Mouse (Mus musculus): ENCODE results near the gene Lama5.
A peak's percentile ranks its signal among the peaks of the same experiment; 100 is the strongest.

Gene Lama5

GRCm38 (mm10) chr2:180236930-180237329 lies 11.3 kb upstream of the Lama5 start:
- H3K36me3 ChIP-seq (ENCODE audit: control insufficient read depth, insufficient read depth, low read length, poor library complexity, severe bottlenecking) = no peaks in the 10 kb centered on the region
- H3K27me3 ChIP-seq (ENCODE audit: control insufficient read depth, insufficient read depth, low read length, poor library complexity, severe bottlenecking) = no peaks in the 10 kb centered on the region
- DNase-seq (ENCODE audit: low read depth, low spot score) = no peak

GRCm38 (mm10) chr2:180236500-180236899 lies 10.8 kb upstream of the Lama5 start:
- Histone ChIP-seq H3K36me3 (ENCODE audit: control insufficient read depth, insufficient read depth, low read length, poor library complexity, severe bottlenecking) (no peaks in the 10 kb centered on the region), H3K27me3 (ENCODE audit: control insufficient read depth, insufficient read depth, low read length, poor library complexity, severe bottlenecking) (no peaks in the 10 kb centered on the region)
- DNase-seq (ENCODE audit: low read depth, low spot score) = no peak

- no peak for DNase-seq (ENCODE audit: low read depth, low spot score)
- H3K36me3 ChIP-seq (ENCODE audit: control insufficient read depth, insufficient read depth, low read length, poor library complexity, severe bottlenecking) = no peaks in the 10 kb centered on the region
- no peaks in the 10 kb centered on the region for H3K27me3 ChIP-seq (ENCODE audit: control insufficient read depth, insufficient read depth, low read length, poor library complexity, severe bottlenecking)
Observed at GRCm38 (mm10) chr2:180235788-180236187, 10.1 kb upstream of the Lama5 start.

GRCm38 (mm10) chr2:180234980-180235379 lies 9.3 kb upstream of the Lama5 start:
- no peaks in the 10 kb centered on the region for H3K36me3 ChIP-seq (ENCODE audit: control insufficient read depth, insufficient read depth, low read length, poor library complexity, severe bottlenecking)
- DNase-seq (ENCODE audit: low read depth, low spot score) = no peak
- H3K27me3 ChIP-seq (ENCODE audit: control insufficient read depth, insufficient read depth, low read length, poor library complexity, severe bottlenecking) = no peaks in the 10 kb centered on the region

GRCm38 (mm10) chr2:180234353-180234752 lies 8.7 kb upstream of the Lama5 start:
- no peak for DNase-seq (ENCODE audit: low read depth, low spot score)
- no peaks in the 10 kb centered on the region for H3K27me3 ChIP-seq (ENCODE audit: control insufficient read depth, insufficient read depth, low read length, poor library complexity, severe bottlenecking)
- no peaks in the 10 kb centered on the region for H3K36me3 ChIP-seq (ENCODE audit: control insufficient read depth, insufficient read depth, low read length, poor library complexity, severe bottlenecking)

- no peaks in the 10 kb centered on the region for H3K36me3 ChIP-seq (ENCODE audit: control insufficient read depth, insufficient read depth, low read length, poor library complexity, severe bottlenecking)
- H3K27me3 ChIP-seq (ENCODE audit: control insufficient read depth, insufficient read depth, low read length, poor library complexity, severe bottlenecking) = no peaks in the 10 kb centered on the region
- DNase-seq (ENCODE audit: low read depth, low spot score) = no peak
Observed at GRCm38 (mm10) chr2:180233101-180233904, 7.6 kb upstream of the Lama5 start.

GRCm38 (mm10) chr2:180230482-180230881 lies 4.8 kb upstream of the Lama5 start:
- H3K27me3 ChIP-seq (ENCODE audit: control insufficient read depth, insufficient read depth, low read length, poor library complexity, severe bottlenecking) = no peaks in the 10 kb centered on the region
- no peaks in the 10 kb centered on the region for H3K36me3 ChIP-seq (ENCODE audit: control insufficient read depth, insufficient read depth, low read length, poor library complexity, severe bottlenecking)
- no peak for DNase-seq (ENCODE audit: low read depth, low spot score)

GRCm38 (mm10) chr2:180229129-180229528 lies 3.5 kb upstream of the Lama5 start:
- Histone ChIP-seq H3K36me3 (ENCODE audit: control insufficient read depth, insufficient read depth, low read length, poor library complexity, severe bottlenecking) (no peaks in the 10 kb centered on the region), H3K27me3 (ENCODE audit: control insufficient read depth, insufficient read depth, low read length, poor library complexity, severe bottlenecking) (no peaks in the 10 kb centered on the region)
- DNase-seq (ENCODE audit: low read depth, low spot score) = no peak

GRCm38 (mm10) chr2:180228592-180228991 lies 2.9 kb upstream of the Lama5 start:
- no peaks in the 10 kb centered on the region for H3K36me3 ChIP-seq (ENCODE audit: control insufficient read depth, insufficient read depth, low read length, poor library complexity, severe bottlenecking)
- no peak for DNase-seq (ENCODE audit: low read depth, low spot score)
- no peaks in the 10 kb centered on the region for H3K27me3 ChIP-seq (ENCODE audit: control insufficient read depth, insufficient read depth, low read length, poor library complexity, severe bottlenecking)

- no peak for DNase-seq (ENCODE audit: low read depth, low spot score)
- Histone ChIP-seq H3K27me3 (ENCODE audit: control insufficient read depth, insufficient read depth, low read length, poor library complexity, severe bottlenecking) (no peaks in the 10 kb centered on the region), H3K36me3 (ENCODE audit: control insufficient read depth, insufficient read depth, low read length, poor library complexity, severe bottlenecking) (no peaks in the 10 kb centered on the region)
Observed at GRCm38 (mm10) chr2:180228060-180228458, 2.4 kb upstream of the Lama5 start.

- H3K36me3 ChIP-seq (ENCODE audit: control insufficient read depth, insufficient read depth, low read length, poor library complexity, severe bottlenecking) = no peaks in the 10 kb centered on the region
- peak; percentile 60 for DNase-seq (ENCODE audit: low read depth, low spot score)
- H3K27me3 ChIP-seq (ENCODE audit: control insufficient read depth, insufficient read depth, low read length, poor library complexity, severe bottlenecking) = no peaks in the 10 kb centered on the region
Observed at GRCm38 (mm10) chr2:180227262-180228059, 1.8 kb upstream of the Lama5 start.

GRCm38 (mm10) chr2:180225044-180225761 lies 456 bp downstream of the Lama5 start:
- no peak for DNase-seq (ENCODE audit: low read depth, low spot score)
- no peaks in the 10 kb centered on the region for H3K36me3 ChIP-seq (ENCODE audit: control insufficient read depth, insufficient read depth, low read length, poor library complexity, severe bottlenecking)
- H3K27me3 ChIP-seq (ENCODE audit: control insufficient read depth, insufficient read depth, low read length, poor library complexity, severe bottlenecking) = no peaks in the 10 kb centered on the region

GRCm38 (mm10) chr2:180224647-180225043 lies 1.0 kb downstream of the Lama5 start:
- no peaks in the 10 kb centered on the region for H3K36me3 ChIP-seq (ENCODE audit: control insufficient read depth, insufficient read depth, low read length, poor library complexity, severe bottlenecking)
- H3K27me3 ChIP-seq (ENCODE audit: control insufficient read depth, insufficient read depth, low read length, poor library complexity, severe bottlenecking) = no peaks in the 10 kb centered on the region
- DNase-seq (ENCODE audit: low read depth, low spot score) = no peak

- DNase-seq (ENCODE audit: low read depth, low spot score) = no peak
- Histone ChIP-seq H3K36me3 (ENCODE audit: control insufficient read depth, insufficient read depth, low read length, poor library complexity, severe bottlenecking) (no peaks in the 10 kb centered on the region), H3K27me3 (ENCODE audit: control insufficient read depth, insufficient read depth, low read length, poor library complexity, severe bottlenecking) (no peaks in the 10 kb centered on the region)
Observed at GRCm38 (mm10) chr2:180222250-180222649, 3.4 kb downstream of the Lama5 start.

- H3K27me3 ChIP-seq (ENCODE audit: control insufficient read depth, insufficient read depth, low read length, poor library complexity, severe bottlenecking) = no peaks in the 10 kb centered on the region
- H3K36me3 ChIP-seq (ENCODE audit: control insufficient read depth, insufficient read depth, low read length, poor library complexity, severe bottlenecking) = no peaks in the 10 kb centered on the region
- no peak for DNase-seq (ENCODE audit: low read depth, low spot score)
Observed at GRCm38 (mm10) chr2:180221051-180221450, 4.6 kb downstream of the Lama5 start.

Measured in splenic B cell, adult 2 months (primary cell).